Mouse (Mus musculus) CH12.LX (cell line): ENCODE measurements at regions not wholly inside any gene's neighbourhood (a gene's known extent, or its start where the extent isn't known, plus 50 kb on each side); places are given as distances from the start of the nearest gene placed in this dataset.

Experiments
- CHD1 ChIP-seq: IDR thresholded peaks from 2 replicates; pipeline ENCODE4 v1.6.1; 2012; ENCODE audit warnings: low read depth, low read length, improper control_type of control experiment, inconsistent platforms
- CHD2 ChIP-seq: IDR thresholded peaks from 2 replicates; pipeline ENCODE4 v1.6.1; 2011; ENCODE audit warnings: low read length, improper control_type of control experiment
- CTCF ChIP-seq, 2 experiments: IDR thresholded peaks in 1 of 2; conservative IDR thresholded peaks in 1 of 2; 2 replicates each; pipeline ENCODE4 v1.5.1; 2011 to 2012; ENCODE audit warnings: low read depth in 2 of 2, low read length in 2 of 2, improper control_type of control experiment in 1 of 2, inconsistent platforms in 1 of 2, mild to moderate bottlenecking in 1 of 2, moderate library complexity in 1 of 2
- E2F4 ChIP-seq: IDR thresholded peaks from 2 replicates; pipeline ENCODE4 v1.6.1; 2011; ENCODE audit warnings: low read depth, low read length, improper control_type of control experiment; ENCODE audit not compliant: insufficient replicate concordance
- EP300 ChIP-seq: IDR thresholded peaks from 2 replicates; pipeline ENCODE4 v1.6.1; 2011; ENCODE audit warnings: low read length, improper control_type of control experiment
- JUND ChIP-seq: conservative IDR thresholded peaks from 2 replicates; pipeline ENCODE4 v1.6.1; 2011; ENCODE audit warnings: low read depth, low read length, improper control_type of control experiment
- MAX ChIP-seq: IDR thresholded peaks from 2 replicates; pipeline ENCODE4 v1.6.1; 2011; ENCODE audit warnings: low read length, improper control_type of control experiment
- MEF2A ChIP-seq: IDR thresholded peaks from 2 replicates; pipeline ENCODE4 v1.6.1; 2014; ENCODE audit warnings: low read depth, mild to moderate bottlenecking, inconsistent platforms, low read length, improper control_type of control experiment, borderline replicate concordance
- MYC ChIP-seq: IDR thresholded peaks from 2 replicates; pipeline ENCODE4 v1.6.1; 2011; ENCODE audit warnings: low read depth, mild to moderate bottlenecking, improper control_type of control experiment, low read length
- POLR2A ChIP-seq: IDR thresholded peaks from 2 replicates; pipeline ENCODE4 v1.6.1; 2011; ENCODE audit warnings: low read depth, mild to moderate bottlenecking, improper control_type of control experiment, low read length
- POLR2AphosphoS2 ChIP-seq: IDR thresholded peaks from 2 replicates; pipeline ENCODE4 v1.6.1; 2011; ENCODE audit warnings: low read depth, low read length, improper control_type of control experiment
- RCOR1 ChIP-seq: conservative IDR thresholded peaks from 2 replicates; pipeline ENCODE4 v1.6.1; 2012; ENCODE audit warnings: low read depth, mild to moderate bottlenecking, inconsistent platforms, low read length, improper control_type of control experiment
- USF1 ChIP-seq: IDR thresholded peaks from 2 replicates; pipeline ENCODE4 v1.6.1; 2014; ENCODE audit warnings: low read depth, mild to moderate bottlenecking, inconsistent platforms, low read length, improper control_type of control experiment

- TF ChIP-seq CTCF (conservative IDR thresholded peaks at IDR 0.05 in 1 of 2, IDR thresholded peaks at IDR 0.05 in 1 of 2; ENCODE audit: low read depth in 2 of 2, low read length in 2 of 2) (no peak), USF1 (no peak), POLR2A (no peak), EP300 (no peak), MEF2A (no peak), MYC (no peak), MAX (no peak), POLR2AphosphoS2 (no peak), JUND (no peak), E2F4 (no peak), CHD2 (no peak), CHD1 (no peak), RCOR1 (no peak)
Measured at GRCm38 (mm10) chr12:96228714-96229113, 536.7 kb downstream of the Flrt2 start.
